Mouse (Mus musculus) A20 (cell line): ENCODE measurements around the gene Gm20388.
A peak's percentile ranks its signal among the peaks of the same experiment; 100 is the strongest.

Experiments
- DNase-seq: peaks from one replicate; pipeline ENCODE4 v3.0.0-alpha.2; 2011; ENCODE audit warnings: low read depth, low spot score

Gm20388 gene

GRCm38 (mm10) chr8:124198230-124198629 is 4287.6 kb downstream of the Gm20388 start:
- DNase-seq, result no peak

DNA sequence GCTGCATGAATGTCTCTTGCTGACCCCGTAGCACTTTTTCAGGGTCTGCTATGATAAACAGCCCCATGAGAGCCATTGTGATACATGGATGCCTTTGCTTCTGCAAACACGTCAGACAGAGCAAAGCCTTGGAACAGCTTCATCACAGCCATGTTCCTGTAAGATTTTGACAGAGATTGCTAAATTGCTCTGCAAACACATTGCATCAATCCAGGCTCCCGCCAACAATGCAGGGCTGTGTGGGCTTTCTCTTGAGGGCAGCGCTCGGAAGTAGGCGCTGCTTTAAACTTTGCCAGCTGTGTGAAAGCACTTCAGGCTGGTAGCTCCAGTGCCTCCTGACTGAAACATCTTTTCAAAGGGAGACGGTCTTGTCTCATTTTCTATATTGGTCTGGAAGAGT is 4289.8 kb downstream of the Gm20388 start:
- DNase-seq, result no peak

DNA sequence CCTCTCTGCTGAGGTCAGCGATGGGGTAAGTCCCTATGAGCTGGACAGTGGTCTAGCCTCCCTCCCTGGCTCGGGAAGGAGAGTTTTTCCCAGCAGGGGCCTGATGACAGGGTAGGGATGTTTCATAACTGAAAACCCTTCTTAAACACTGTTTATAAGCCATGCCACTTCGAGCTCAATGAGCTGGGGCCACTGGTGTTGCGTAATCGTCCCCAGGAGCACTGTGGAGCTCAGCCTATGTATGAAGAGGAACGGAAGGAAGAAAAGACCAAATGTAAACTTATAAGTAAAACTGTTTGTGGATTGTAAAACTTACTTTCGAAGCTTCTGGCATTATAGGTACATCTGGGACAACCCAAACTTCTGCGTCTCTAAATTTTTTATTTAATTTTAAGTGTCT is 4291.1 kb downstream of the Gm20388 start:
- no peak for DNase-seq

DNA sequence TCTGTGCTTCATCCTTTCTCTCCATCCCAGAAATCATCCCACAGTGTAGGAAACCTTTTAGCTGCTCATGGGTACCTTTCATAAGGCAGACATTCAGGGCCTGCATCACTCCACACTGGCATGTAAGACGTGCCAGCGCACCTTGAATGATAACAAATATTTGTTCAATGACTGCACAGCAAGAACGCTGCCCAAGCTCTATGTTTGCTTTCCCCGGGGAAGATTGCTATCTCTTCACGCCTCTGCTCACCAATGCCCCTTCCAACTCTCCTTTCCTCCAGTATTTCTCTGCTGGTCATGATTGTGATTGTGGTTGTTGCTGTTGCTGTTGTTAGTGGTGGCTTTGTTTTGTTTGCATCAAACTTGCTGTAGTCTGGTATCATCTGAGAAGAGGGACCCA is 4292.3 kb downstream of the Gm20388 start:
- DNase-seq, result no peak

GRCm38 (mm10) chr8:124204001-124204601 is 4293.5 kb downstream of the Gm20388 start:
- DNase-seq, result no peak

DNA sequence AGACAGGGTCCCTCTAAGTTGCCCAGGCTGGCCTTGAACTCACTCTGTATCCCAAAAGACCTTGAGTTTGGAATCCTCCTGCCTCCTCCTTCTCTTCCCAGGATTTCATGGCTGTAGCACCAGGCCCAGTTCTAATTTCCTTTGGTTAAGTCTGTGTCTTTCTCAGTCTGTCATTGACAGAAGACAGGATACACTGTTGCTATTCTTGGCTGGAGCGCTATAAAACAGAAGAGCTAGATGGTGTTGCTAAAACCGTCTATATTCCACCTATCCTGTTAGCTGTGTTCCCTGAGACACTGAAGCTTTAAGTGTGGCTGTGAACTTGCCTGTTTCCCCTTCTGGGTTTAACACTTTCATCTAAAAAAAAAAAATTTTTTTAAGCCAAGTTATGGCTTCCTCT is 4301.5 kb downstream of the Gm20388 start:
- DNase-seq, result no peak

DNA sequence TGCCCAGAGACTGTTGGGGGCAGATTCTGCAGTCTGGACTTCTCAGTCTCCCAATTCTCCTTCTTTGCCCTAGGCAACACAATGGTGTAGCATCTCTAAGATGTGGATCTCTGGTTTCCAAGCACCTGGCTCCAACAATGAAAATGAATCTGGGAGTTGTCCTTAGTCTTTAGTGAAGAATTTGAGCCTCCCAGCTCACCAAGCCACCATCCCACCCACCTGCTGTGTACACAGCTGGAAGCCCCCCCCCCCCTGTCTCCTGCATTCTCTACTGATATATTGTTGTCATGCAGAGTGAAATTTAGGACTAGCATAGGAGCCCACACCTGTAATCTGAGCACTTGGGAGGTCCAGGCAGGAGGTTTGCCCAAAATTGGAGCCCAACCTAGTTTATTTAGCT is 4306.3 kb downstream of the Gm20388 start:
- DNase-seq, result no peak

GRCm38 (mm10) chr8:124229883-124230282 is 4319.2 kb downstream of the Gm20388 start:
- no peak for DNase-seq

GRCm38 (mm10) chr8:124230496-124231175 is 4320.0 kb downstream of the Gm20388 start:
- DNase-seq, result no peak

- DNase-seq, result peak; percentile 89
Observed at GRCm38 (mm10) chr8:124231176-124231484, 4320.5 kb downstream of the Gm20388 start, which contains the start of gene Galnt2. Galnt2 (plus strand) TSS chr8:124231391.

- DNase-seq, result peak; percentile 81
Observed at GRCm38 (mm10) chr8:124231485-124232279, 4321.0 kb downstream of the Gm20388 start.

DNA sequence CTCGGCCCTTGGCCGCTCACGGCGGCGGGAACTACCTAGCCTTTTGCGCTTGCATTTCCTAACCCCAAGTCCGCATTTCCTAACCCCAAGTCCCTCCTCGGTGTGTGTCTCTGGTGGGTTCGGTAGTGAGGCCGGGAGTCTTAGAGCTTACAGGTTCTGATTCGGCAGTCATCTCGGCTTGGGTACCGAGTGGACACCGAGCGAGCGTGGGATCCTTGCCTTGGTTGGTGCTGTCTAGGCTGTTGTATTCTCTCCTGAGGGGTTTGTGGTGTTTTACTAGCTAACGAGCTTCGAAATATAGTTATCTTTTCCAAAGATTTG is 4321.6 kb downstream of the Gm20388 start:
- no peak for DNase-seq

DNA sequence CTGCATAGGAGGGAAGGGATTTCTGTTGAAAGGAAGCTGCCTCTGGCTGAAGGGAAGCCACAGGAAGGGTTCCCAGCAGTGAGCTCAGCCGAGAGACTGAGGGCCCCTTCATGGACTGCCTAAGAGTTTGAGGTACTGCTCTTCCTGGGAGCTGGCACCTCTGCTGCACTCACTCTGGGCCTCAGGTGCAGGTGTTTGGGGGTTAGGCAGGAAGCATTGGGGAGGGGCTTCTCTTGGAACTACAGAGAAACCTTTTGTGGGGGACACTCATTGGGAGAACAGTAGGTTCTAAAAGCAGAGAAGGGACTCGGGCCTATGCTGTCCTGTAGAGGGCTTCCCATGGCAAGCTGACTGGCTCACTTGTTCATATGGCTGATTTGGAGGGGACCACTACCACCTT is 4323.9 kb downstream of the Gm20388 start:
- no peak for DNase-seq

DNA sequence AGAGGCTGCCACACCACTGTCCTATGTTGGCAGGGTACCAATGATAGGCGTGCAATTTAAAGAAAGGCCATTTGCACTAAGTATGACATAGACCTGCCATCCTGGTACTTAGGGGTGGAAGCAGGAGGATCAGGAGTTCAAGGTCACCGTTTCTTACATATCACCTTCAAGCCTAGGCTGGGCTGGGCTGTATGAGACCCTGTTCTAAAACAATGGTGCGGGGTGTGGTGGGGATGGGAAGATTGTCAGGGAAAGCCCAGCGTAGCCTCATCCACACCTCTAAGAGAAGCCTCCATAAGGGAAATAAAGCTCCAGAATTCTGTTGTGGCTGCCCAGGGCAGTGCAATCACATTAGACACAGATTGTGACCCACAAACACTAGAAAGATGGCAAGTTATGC is 4324.9 kb downstream of the Gm20388 start:
- no peak for DNase-seq

- DNase-seq, result no peak
Observed at GRCm38 (mm10) chr8:124239350-124239749, 4328.7 kb downstream of the Gm20388 start.

GRCm38 (mm10) chr8:124240932-124241331 is 4330.3 kb downstream of the Gm20388 start:
- DNase-seq, result no peak

GRCm38 (mm10) chr8:124242208-124242607 is 4331.6 kb downstream of the Gm20388 start:
- DNase-seq, result no peak

GRCm38 (mm10) chr8:124242913-124243312 is 4332.3 kb downstream of the Gm20388 start:
- no peak for DNase-seq

- no peak for DNase-seq
Observed at GRCm38 (mm10) chr8:124247581-124247980, 4336.9 kb downstream of the Gm20388 start.

DNA sequence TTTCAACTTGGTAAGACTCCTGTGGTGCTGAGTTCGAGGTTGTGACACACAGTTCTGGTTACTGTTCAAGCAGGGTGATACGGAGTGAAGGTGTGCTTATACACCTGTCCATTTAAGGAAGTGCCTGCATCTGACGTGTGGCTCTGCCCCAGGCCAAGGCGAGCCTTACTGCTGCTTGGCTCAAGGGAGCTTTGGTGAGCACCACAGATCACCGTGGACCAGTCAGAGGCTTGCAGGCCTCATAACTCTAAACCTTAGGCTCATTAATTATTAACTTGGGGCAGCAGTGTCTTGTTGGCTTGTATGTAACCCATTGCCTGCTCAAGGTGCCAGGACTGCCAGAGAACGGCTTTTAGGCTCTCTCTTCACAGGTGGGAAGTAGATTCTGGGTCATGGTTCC is 4338.0 kb downstream of the Gm20388 start:
- DNase-seq, result no peak

GRCm38 (mm10) chr8:124250255-124250654 is 4339.6 kb downstream of the Gm20388 start:
- DNase-seq, result no peak

- no peak for DNase-seq
Observed at GRCm38 (mm10) chr8:124250785-124251184, 4340.1 kb downstream of the Gm20388 start.

GRCm38 (mm10) chr8:124252533-124252950 is 4341.9 kb downstream of the Gm20388 start:
- DNase-seq, result no peak
